Mouse (Mus musculus) liver, embryonic 14.5 days (tissue): ENCODE measurements around the gene Wdr89.

Source experiments
- CTCF ChIP-seq: IDR thresholded peaks from 2 replicates; pipeline ENCODE4 v1.5.1; 2016; ENCODE audit warnings: antibody characterized with exemption, low read depth, control low read depth
- EP300 ChIP-seq: IDR thresholded peaks from 2 replicates; pipeline ENCODE4 v1.6.1; 2016; ENCODE audit warnings: antibody characterized with exemption, low read depth

GRCm38 (mm10) chr12:75670611-75671010, 1.3 kb upstream of the Wdr89 start:
- TF ChIP-seq CTCF (no peak), EP300 (no peak)
